Mouse (Mus musculus): ENCODE data around the gene Sptan1. TPM values are rescaled to one million over a fixed set of nuclear protein-coding genes. Genes with fewer than 3 reads are reported as not detected.
A peak's percentile ranks its signal among the peaks of the same experiment; 100 is the strongest.

Gene Sptan1
- total RNA-seq, 1 experiment: 340 TPM

DNA sequence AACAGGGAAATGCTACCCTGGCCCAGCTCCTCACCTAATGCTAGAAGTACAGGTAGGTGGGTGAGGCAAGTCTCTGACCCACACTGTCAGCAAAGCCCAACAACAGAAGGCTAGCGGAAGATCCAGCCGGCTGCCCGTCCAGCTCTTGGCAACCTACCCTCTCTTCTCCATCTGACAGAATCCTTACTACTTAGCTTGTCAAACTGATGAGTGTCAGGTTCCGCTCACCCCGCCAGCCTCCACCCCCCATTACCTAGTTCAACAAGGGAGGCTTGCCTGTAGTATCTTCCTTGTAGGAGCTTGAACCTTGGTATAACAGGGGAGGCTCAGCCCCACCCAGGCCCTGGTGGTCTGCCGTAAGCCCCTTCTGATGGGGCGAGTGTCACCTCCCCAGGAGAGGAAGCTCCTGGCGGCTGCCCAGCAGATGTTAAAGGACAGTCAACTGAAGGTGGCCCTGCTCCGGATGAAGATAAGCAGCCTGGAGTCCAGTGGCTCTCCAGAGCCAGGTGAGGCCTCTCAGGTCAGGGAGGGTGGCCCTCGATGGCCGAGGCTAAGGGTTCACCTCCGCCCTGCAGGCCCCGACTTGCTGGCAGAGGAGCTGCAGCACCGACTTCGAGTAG lies 114.9 kb downstream of the Sptan1 start:
- DNase-seq (ENCODE audit: low read depth, low spot score): no peak
- no peak overlapping the region for H3K27ac ChIP-seq (ENCODE audit: insufficient read depth, low read depth, low read length, poor library complexity, severe bottlenecking)
- peaks cover 3 to 15% of the 10 kb centered on the region in 2 experiments; a peak in 3 of 4 replicates for H3K4me1 ChIP-seq (ENCODE audit: control insufficient read depth in 2 of 2, insufficient read depth in 2 of 2, low read length in 2 of 2, poor library complexity in 1 of 2)
- H3K4me3 ChIP-seq (ENCODE audit: insufficient read depth in 1 of 2, low read depth in 1 of 2, low read length in 2 of 2, poor library complexity in 1 of 2, severe bottlenecking in 1 of 2): 0 out of 4 replicates have a peak overlapping the region, but pooled peaks of 1 of the 2 experiments have one; percentile 21
- TF ChIP-seq HCFC1 (IDR thresholded peaks at IDR 0.05; ENCODE audit: borderline replicate concordance, insufficient read depth, low read length): no peak
- no peak for TF ChIP-seq ZC3H11A (IDR thresholded peaks at IDR 0.05; ENCODE audit: borderline replicate concordance, low read depth, low read length)
- no peak for TF ChIP-seq ZNF384 (IDR thresholded peaks at IDR 0.05; ENCODE audit: low read depth, low read length)
- no peak for TF ChIP-seq CHD2 (IDR thresholded peaks at IDR 0.05; ENCODE audit: low read depth, low read length)
- no peak for TF ChIP-seq MAFK (IDR thresholded peaks at IDR 0.05; ENCODE audit: insufficient read depth, low read depth, low read length)
- H3K9me3 ChIP-seq (ENCODE audit: control insufficient read depth, insufficient read depth, low read depth, low read length): no peaks in the 10 kb centered on the region
- in situ Hi-C loops (cut with MboI; ENCODE audit: low sequenced_read_pairs in 2 of 2, unreplicated experiment in 2 of 2): no loop called here
- H3K36me3 ChIP-seq (ENCODE audit: control insufficient read depth, insufficient read depth, low read length, poor library complexity, severe bottlenecking): no peaks in the 10 kb centered on the region
- peak overlapping the region; percentile 14 for H3K9ac ChIP-seq (ENCODE audit: insufficient read depth, low read depth, low read length, poor library complexity, severe bottlenecking)

Other genes starting within 250 kb of the Sptan1 start
- 0.27 and 0.42 TPM in 2 replicates for gene Gm13420, start 213.9 kb upstream of the Sptan1 start, total RNA-seq (2012; rRNA removed)
- gene Gm13547, start 206.2 kb upstream of the Sptan1 start, total RNA-seq (2012; rRNA removed): not detected in 2 replicates
- 18.3 and 30.4 TPM in 2 replicates for gene Coq4, start 178.1 kb upstream of the Sptan1 start, total RNA-seq (2012; rRNA removed)
- gene Trub2, start 177.1 kb upstream of the Sptan1 start, total RNA-seq (2012; rRNA removed): 78.5 and 108 TPM in 2 replicates
- gene Slc27a4, start 162.9 kb upstream of the Sptan1 start, total RNA-seq (2012; rRNA removed): 38.9 and 47.7 TPM in 2 replicates
- gene Urm1, start 145.5 kb upstream of the Sptan1 start, total RNA-seq (2012; rRNA removed): 44.3 and 50.8 TPM in 2 replicates
- gene Cercam, start 96.4 kb upstream of the Sptan1 start, total RNA-seq (2012; rRNA removed): 15.8 and 24.5 TPM in 2 replicates
- gene Odf2, start 76.3 kb upstream of the Sptan1 start, total RNA-seq (2012; rRNA removed): 123 and 217 TPM in 2 replicates
- gene Gle1, start 30.1 kb upstream of the Sptan1 start, total RNA-seq (2012; rRNA removed): 64.8 and 69.0 TPM in 2 replicates
- 22.6 and 35.2 TPM in 2 replicates for gene Wdr34, start 83.3 kb downstream of the Sptan1 start, total RNA-seq (2012; rRNA removed)
- gene Set, start 91.8 kb downstream of the Sptan1 start, total RNA-seq (2012; rRNA removed): 695 and 901 TPM in 2 replicates
- 19.1 and 24.3 TPM in 2 replicates for gene Pkn3, start 112.1 kb downstream of the Sptan1 start, total RNA-seq (2012; rRNA removed)
- 133 and 202 TPM in 2 replicates for gene Zdhhc12, start 128.1 kb downstream of the Sptan1 start, total RNA-seq (2012; rRNA removed)
- 11.4 and 16.2 TPM in 2 replicates for gene Zer1, start 159.0 kb downstream of the Sptan1 start, total RNA-seq (2012; rRNA removed)
- gene Tbc1d13, start 168.2 kb downstream of the Sptan1 start, total RNA-seq (2012; rRNA removed): 62.4 and 65.9 TPM in 2 replicates
- 18.9 and 19.0 TPM in 2 replicates for gene Endog, start 205.9 kb downstream of the Sptan1 start, total RNA-seq (2012; rRNA removed)
- 46.5 and 66.9 TPM in 2 replicates for gene Spout1, start 212.9 kb downstream of the Sptan1 start, total RNA-seq (2012; rRNA removed)
- gene Kyat1, start 240.3 kb downstream of the Sptan1 start, total RNA-seq (2012; rRNA removed): 5.2 and 7.7 TPM in 2 replicates